Mouse (Mus musculus): ENCODE results near the gene Necap1.

GRCm38 (mm10) chr6:122854552-122854951 is 19.7 kb upstream of the Necap1 start:
- TF ChIP-seq EP300 (IDR thresholded peaks at IDR 0.05; ENCODE audit: insufficient read depth, low read depth, low read length) (no peak), CTCF (IDR thresholded peaks at IDR 0.05; ENCODE audit: low read depth, low read length) (no peak)
